9 mouse cellular contexts compared by ENCODE assay signal in genomic region chr9:119035836-119036235, GRCm38 (mm10). TPM values are rescaled to one million over a fixed set of nuclear protein-coding genes. Genes with fewer than 3 reads are reported as not detected.
DNase-seq lines count a peak whose midpoint lies in the region; ATAC-seq lines count a peak whose summit lies in the region.
"Had no signal": no experiment of that assay in that cellular context is flagged by ENCODE, and none has a peak within 500 bp of the region (broad histone marks: within the 10 kb centered on the region; RNA-seq: fewer than 3 reads in every experiment).

No protein-coding gene starts in this region.

- DNase-seq in embryonic facial prominence, embryonic 10.5 days (ENCODE audit: low spot score): no peak
- DNase-seq in MN1 (ENCODE audit: low spot score): peak; percentile 79
- DNase-seq in gastrocnemius, postnatal 10 days: peak; percentile 71
- DNase-seq in yolk sac, embryonic 10.5 days (ENCODE audit: low spot score): peak; percentile 11
- no peak for DNase-seq in layer of hippocampus, adult 8-10 months (ENCODE audit: low spot score in 2 of 2)
- no peak for DNase-seq in testis, postnatal 10 days (ENCODE audit: low spot score)

- no peaks in the 10 kb centered on the region for H3K9me3 ChIP-seq in embryonic facial prominence, embryonic 13.5 days
- H3K9me3 ChIP-seq in embryonic facial prominence, embryonic 10.5 days: no peaks in the 10 kb centered on the region
- no peaks in the 10 kb centered on the region for H3K9me3 ChIP-seq in kidney, embryonic 15.5 days (replicated peaks)

- H3K27me3 ChIP-seq in embryonic facial prominence, embryonic 13.5 days: no peaks in the 10 kb centered on the region
- H3K27me3 ChIP-seq in embryonic facial prominence, embryonic 10.5 days (replicated peaks; ENCODE audit: low read depth, poor library complexity, severe bottlenecking): no peaks in the 10 kb centered on the region
- H3K27me3 ChIP-seq in kidney, embryonic 15.5 days: no peaks in the 10 kb centered on the region

- peaks cover 60% of the 10 kb centered on the region for H3K36me3 ChIP-seq in embryonic facial prominence, embryonic 13.5 days
- peaks cover 63% of the 10 kb centered on the region for H3K36me3 ChIP-seq in embryonic facial prominence, embryonic 10.5 days (replicated peaks)
- peaks cover 82% of the 10 kb centered on the region for H3K36me3 ChIP-seq in kidney, embryonic 15.5 days

- H3K4me1 ChIP-seq in embryonic facial prominence, embryonic 13.5 days: peaks cover 67% of the 10 kb centered on the region
- peaks cover 40% of the 10 kb centered on the region for H3K4me1 ChIP-seq in embryonic facial prominence, embryonic 10.5 days
- peaks cover 60% of the 10 kb centered on the region for H3K4me1 ChIP-seq in kidney, embryonic 15.5 days

- WGBS in embryonic facial prominence, embryonic 13.5 days: 71% methylated on average over 7 of the region's 7 CpGs
- 74% methylated on average over 7 of the region's 7 CpGs for WGBS in embryonic facial prominence, embryonic 10.5 days
- WGBS in kidney, embryonic 15.5 days: 55% methylated on average over 7 of the region's 7 CpGs

- ATAC-seq in embryonic facial prominence, embryonic 13.5 days (ENCODE audit: insufficient number of reproducible peaks, insufficient read depth, low FRiP score, low TSS enrichment, low read depth): no peak
- ATAC-seq in kidney, embryonic 15.5 days (replicated peaks; ENCODE audit: low FRiP score): no peak

- no peak overlapping the region for H3K4me3 ChIP-seq in embryonic facial prominence, embryonic 13.5 days
- H3K4me3 ChIP-seq in embryonic facial prominence, embryonic 10.5 days: no peak overlapping the region
- H3K4me3 ChIP-seq in kidney, embryonic 15.5 days (replicated peaks): no peak overlapping the region
- H3K4me3 ChIP-seq: erythroblast, embryonic 14.5 days had no signal

- no peak overlapping the region for H3K4me2 ChIP-seq in embryonic facial prominence, embryonic 13.5 days
- no peak overlapping the region for H3K4me2 ChIP-seq in kidney, embryonic 15.5 days

- no peak overlapping the region for H3K9ac ChIP-seq in embryonic facial prominence, embryonic 13.5 days
- no peak overlapping the region for H3K9ac ChIP-seq in kidney, embryonic 15.5 days

- H3K27ac ChIP-seq in embryonic facial prominence, embryonic 13.5 days: 0 out of 2 replicates have a peak overlapping the region, but pooled peaks have one; percentile 1
- no peak overlapping the region for H3K27ac ChIP-seq in embryonic facial prominence, embryonic 10.5 days (replicated peaks)
- peak overlapping the region; percentile 58 for H3K27ac ChIP-seq in kidney, embryonic 15.5 days

RNA-seq across cellular contexts. Expression of gene Vill, which starts 16.7 kb away (rescaled TPM):
- polyA plus RNA-seq in embryonic facial prominence, embryonic 13.5 days (2015; fragmentation: Nextera tagmentation; extraction: Ambion mirVana): 21.4 and 25.5 TPM in 2 replicates
- polyA plus RNA-seq in embryonic facial prominence, embryonic 10.5 days (2016; fragmentation: Nextera tagmentation; extraction: Ambion mirVana): 19.3 and 20.5 TPM in 2 replicates
- under 1 TPM; 0.52 to 0.81 TPM for total RNA-seq in gastrocnemius, postnatal 10 days (2021)
- polyA plus RNA-seq in kidney, embryonic 15.5 days (2015; fragmentation: Nextera tagmentation; extraction: Ambion mirVana): 36.4 and 46.2 TPM in 2 replicates
- 1 to 10 TPM in 3 of 4 experiments, under 1 TPM in 1; 0.99 to 4.4 (median 3.1) TPM for total RNA-seq in layer of hippocampus, adult 8-10 months (2022)
- polyA plus RNA-seq: erythroblast, embryonic 14.5 days had no signal

RNA-seq across cellular contexts. Expression of gene Plcd1, which starts 57.5 kb away (rescaled TPM):
- polyA plus RNA-seq in embryonic facial prominence, embryonic 13.5 days (2015; fragmentation: Nextera tagmentation; extraction: Ambion mirVana): 29.1 and 30.9 TPM in 2 replicates
- polyA plus RNA-seq in embryonic facial prominence, embryonic 10.5 days (2016; fragmentation: Nextera tagmentation; extraction: Ambion mirVana): 20.7 and 21.2 TPM in 2 replicates
- total RNA-seq in gastrocnemius, postnatal 10 days (2021): 10 to 100 TPM; 12.5 to 17.1 TPM
- 20.0 and 20.1 TPM in 2 replicates for polyA plus RNA-seq in kidney, embryonic 15.5 days (2015; fragmentation: Nextera tagmentation; extraction: Ambion mirVana)
- total RNA-seq in layer of hippocampus, adult 8-10 months (2022): 10 to 100 TPM in 3 of 4 experiments, 1 to 10 TPM in 1; 9.7 to 13.7 (median 12.2) TPM

Comparison
In these comparisons a context has a peak if more than half of its experiments do, and no peak if none do; other contexts are left out.
1. DNase-seq: peak in MN1 (single experiment), gastrocnemius, postnatal 10 days (single experiment) and yolk sac, embryonic 10.5 days (single experiment); none in embryonic facial prominence, embryonic 10.5 days (single experiment), layer of hippocampus, adult 8-10 months (0 of 2) and testis, postnatal 10 days (single experiment).